Mouse (Mus musculus): ENCODE data around the gene 3110009E18Rik.
A peak's percentile ranks its signal among the peaks of the same experiment; 100 is the strongest.

Gene 3110009E18Rik

GRCm38 (mm10) chr1:120120969-120121811, at the start of gene 3110009E18Rik, which contains the start of gene Dbi:
3110009E18Rik (plus strand) TSS chr1:120121187.
Dbi (minus strand) TSS chr1:120121078.
- peak; percentile 96 to 99 for DNase-seq

GRCm38 (mm10) chr1:120072900-120073299, 48.1 kb upstream of the 3110009E18Rik start:
- peak; percentile 53 to 68 for DNase-seq

GRCm38 (mm10) chr1:120073519-120074306, 47.3 kb upstream of the 3110009E18Rik start, which contains the start of gene Tmem37:
Tmem37 (minus strand) TSS chr1:120074074.
- peak; percentile 36 to 45 for DNase-seq

GRCm38 (mm10) chr1:120074307-120074702, 46.7 kb upstream of the 3110009E18Rik start:
- no peak for DNase-seq

- peak; percentile 50 to 72 for DNase-seq
Observed at GRCm38 (mm10) chr1:120074931-120075330, 46.1 kb upstream of the 3110009E18Rik start.

- DNase-seq: no peak
Observed at GRCm38 (mm10) chr1:120075507-120075906, 45.5 kb upstream of the 3110009E18Rik start.

GRCm38 (mm10) chr1:120077746-120078410, 43.1 kb upstream of the 3110009E18Rik start:
- DNase-seq: no peak

GRCm38 (mm10) chr1:120080632-120081031, 40.4 kb upstream of the 3110009E18Rik start:
- no peak for DNase-seq

GRCm38 (mm10) chr1:120082957-120083585, 37.9 kb upstream of the 3110009E18Rik start:
- no peak for DNase-seq

- DNase-seq: no peak
Observed at GRCm38 (mm10) chr1:120083921-120084517, 37.0 kb upstream of the 3110009E18Rik start.

- DNase-seq: no peak
Observed at GRCm38 (mm10) chr1:120085696-120086095, 35.3 kb upstream of the 3110009E18Rik start.

GRCm38 (mm10) chr1:120086644-120087043, 34.3 kb upstream of the 3110009E18Rik start:
- no peak for DNase-seq

- DNase-seq: no peak
Observed at GRCm38 (mm10) chr1:120089180-120089579, 31.8 kb upstream of the 3110009E18Rik start.

GRCm38 (mm10) chr1:120090880-120091570, 30.0 kb upstream of the 3110009E18Rik start:
- peak in 1 of 2 experiments; percentile 26 for DNase-seq

GRCm38 (mm10) chr1:120093482-120094134, 27.4 kb upstream of the 3110009E18Rik start:
- peak; percentile 87 to 93 for DNase-seq

- no peak for DNase-seq
Observed at GRCm38 (mm10) chr1:120094920-120095319, 26.1 kb upstream of the 3110009E18Rik start.

GRCm38 (mm10) chr1:120098327-120098726, 22.7 kb upstream of the 3110009E18Rik start:
- peak; percentile 54 to 67 for DNase-seq

GRCm38 (mm10) chr1:120099483-120099882, 21.5 kb upstream of the 3110009E18Rik start:
- DNase-seq: no peak

- no peak for DNase-seq
Observed at GRCm38 (mm10) chr1:120100456-120101226, 20.3 kb upstream of the 3110009E18Rik start.

GRCm38 (mm10) chr1:120101227-120101609, 19.8 kb upstream of the 3110009E18Rik start:
- no peak for DNase-seq

All from cerebellum, postnatal 25 days (tissue).